Mouse (Mus musculus) T-helper 17 cell (primary cell): ENCODE data around the gene Pip4k2a.

ENCODE experiments used
- in situ Hi-C, 2 experiments: fragments of 300-600 bp; cut with MboI, MseI; formaldehyde crosslinking; loops; 1 replicate in 1 of 2; 2 replicates in 1 of 2; pipeline ENCODE4 v1.15.1; 2025; ENCODE audit warnings: high pct_unique_total_duplicates in 2 of 2

Pip4k2a gene

DNA sequence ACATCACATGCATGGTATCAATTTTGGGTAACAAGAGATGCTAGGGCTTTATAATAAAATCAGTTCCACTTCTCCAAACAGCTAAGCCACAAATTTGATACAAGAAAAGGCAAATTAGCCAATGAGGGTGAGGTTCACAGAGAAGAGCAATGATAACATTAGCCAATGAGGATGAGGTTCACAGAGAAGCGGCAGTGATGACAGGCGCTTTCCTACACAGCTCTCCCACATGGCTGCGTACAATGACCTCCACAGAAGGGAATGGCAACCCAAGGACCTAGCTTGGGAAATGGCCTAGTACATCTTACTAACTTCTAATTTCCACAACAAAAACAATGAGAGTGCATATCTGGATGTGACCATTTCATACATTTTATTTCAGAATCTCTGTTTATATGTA is 140.0 kb downstream of the Pip4k2a start:
- in situ Hi-C loops, result loop anchor here in 1 of 2 experiments (5.0 kb wide), 1 partner anchor 479 kb away; no protein-coding TSS in a partner anchor

DNA sequence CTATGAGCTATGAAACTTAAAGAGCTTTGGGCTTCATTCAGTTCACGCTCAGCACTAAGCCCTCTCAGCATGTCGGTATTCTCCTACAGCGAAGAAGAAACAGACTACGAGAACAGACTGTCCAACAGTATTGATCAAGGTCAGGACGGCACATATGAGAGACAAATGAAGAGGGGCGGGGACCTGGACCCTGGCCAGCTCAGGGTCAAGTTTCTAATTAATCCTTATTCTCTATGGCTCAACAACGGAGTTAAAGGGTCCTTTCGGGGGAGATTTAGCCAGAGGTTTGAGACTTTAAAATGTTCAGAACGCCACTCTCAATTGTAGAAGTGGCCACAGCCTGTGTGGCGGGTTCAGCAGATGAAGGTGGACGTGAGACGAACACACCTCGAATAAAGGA is 141.5 kb downstream of the Pip4k2a start:
- in situ Hi-C loops, result loop anchor here in 1 of 2 experiments (5.0 kb wide), 1 partner anchor 481 kb away; no protein-coding TSS in a partner anchor

DNA sequence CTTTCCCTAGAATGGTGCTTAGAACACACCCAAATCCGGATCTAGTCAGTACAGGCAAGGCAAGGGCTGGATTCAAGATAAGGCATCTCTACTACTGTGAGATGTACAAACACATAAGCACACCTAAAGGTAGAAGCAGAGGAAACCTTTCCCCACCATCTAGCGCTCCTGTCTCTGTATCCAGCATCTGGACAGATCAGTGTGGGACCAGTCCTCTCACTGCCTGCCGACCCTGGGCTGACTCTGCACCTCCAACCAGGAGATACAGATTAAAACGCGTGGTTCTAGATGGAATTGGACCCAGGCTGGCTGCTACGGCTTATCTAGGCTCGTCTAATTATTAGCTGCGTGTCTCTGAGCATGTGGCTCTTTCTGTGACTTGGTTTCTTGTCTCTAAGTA is 142.7 kb downstream of the Pip4k2a start:
- in situ Hi-C loops, result loop anchor here in 1 of 2 experiments (5.0 kb wide), 1 partner anchor 482 kb away; no protein-coding TSS in a partner anchor

DNA sequence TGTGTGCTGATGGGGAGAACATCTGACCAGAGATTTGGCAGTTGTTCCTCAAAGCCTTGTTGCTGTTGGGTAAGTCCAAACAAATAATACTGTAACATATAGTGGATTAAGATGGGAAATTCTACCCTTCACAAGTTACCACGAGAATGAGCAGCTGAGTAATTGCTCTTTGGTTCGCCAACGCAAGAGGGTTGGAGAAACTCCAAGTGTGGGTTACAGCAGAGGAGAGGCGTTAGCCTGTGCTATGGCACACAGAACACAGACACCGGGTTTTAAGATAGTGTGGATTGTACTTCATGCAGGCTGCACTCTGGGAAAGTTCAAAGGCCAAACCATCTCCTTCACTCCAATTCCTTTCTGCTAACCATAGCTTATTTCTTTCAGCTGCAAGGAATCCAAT is 144.6 kb downstream of the Pip4k2a start:
- in situ Hi-C loops, result no loop called here

DNA sequence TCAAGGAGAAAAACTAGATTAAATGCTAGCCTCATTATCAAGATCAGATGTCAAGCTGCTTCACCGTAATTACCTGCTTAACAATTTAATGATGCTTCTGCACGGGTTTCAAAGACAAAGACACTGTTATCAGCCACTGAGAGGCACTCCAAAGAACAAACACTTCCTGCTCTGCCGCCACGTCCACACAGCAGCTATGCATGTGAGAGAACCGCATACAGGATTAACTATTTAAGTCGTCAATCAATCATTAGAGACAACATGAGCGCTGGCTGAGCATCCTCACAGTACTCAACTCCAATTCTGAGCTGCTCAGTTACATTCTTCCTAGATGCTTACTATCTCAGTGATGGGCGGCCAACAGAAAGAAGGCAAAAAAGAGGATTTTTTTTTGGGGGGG is 147.3 kb downstream of the Pip4k2a start:
- in situ Hi-C loops, result no loop called here

DNA sequence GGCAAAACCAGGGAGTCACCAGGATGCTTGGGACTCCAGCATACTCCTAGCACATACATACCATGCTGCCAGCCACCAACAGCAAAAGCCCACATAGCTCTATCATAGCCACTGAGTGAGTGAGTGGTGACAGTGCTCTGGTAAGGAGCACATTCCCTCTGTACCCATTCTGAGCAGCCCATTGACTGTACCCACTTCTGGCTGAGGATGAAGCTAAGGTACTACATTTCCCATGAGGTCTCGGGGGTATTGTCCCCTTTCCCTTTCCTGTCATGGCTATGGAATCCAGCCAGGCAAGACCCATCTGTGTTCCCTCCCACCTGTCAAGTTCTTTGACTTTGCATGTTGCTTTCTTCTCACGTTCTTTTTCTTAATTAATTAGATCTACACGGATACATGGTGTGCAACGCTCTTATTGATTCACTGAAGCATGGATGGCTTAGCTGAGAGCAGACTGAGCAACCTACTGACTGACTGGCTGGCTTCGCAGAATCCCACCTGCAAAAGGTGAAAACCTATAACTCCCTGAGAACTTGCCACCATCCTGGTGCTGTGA is 149.8 kb downstream of the Pip4k2a start:
- in situ Hi-C loops, result no loop called here

DNA sequence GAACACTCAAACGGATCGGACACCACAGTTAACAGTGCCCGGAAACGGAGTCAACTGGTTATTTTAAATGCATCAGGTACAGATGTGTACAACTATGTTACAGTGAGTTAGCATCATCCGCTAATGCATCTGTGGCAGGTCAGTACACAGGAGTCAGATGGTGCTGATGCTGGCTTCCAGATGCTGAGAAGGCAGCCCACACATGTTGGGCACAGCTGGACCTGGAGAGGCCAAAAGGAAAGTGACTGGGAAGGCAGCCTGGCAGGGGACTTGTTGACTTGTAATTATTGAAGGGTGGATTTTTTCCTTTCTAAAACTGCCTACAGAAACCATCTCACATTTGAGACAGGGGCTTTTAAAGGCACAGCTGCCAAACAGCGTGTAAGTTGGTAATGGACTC is 155.4 kb downstream of the Pip4k2a start:
- in situ Hi-C loops, result no loop called here

DNA sequence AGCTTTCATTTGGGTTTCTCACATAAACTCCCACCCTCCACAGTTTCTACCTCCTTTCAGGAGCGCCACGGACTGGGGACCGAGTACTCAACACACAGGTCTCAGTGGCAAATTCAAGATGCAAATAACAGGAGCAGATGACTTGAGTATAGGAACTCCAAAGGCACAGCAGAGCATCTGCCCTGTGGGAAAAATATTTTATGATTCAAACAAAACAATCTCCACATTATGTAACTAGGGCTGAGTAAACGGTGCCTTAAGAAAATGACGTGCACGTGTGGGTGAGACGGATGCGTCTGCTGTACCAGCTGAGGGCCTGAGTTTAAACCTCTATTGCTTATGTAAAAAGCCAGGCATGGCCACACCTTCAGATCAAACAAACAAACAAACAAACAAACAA is 156.9 kb downstream of the Pip4k2a start:
- in situ Hi-C loops, result no loop called here

DNA sequence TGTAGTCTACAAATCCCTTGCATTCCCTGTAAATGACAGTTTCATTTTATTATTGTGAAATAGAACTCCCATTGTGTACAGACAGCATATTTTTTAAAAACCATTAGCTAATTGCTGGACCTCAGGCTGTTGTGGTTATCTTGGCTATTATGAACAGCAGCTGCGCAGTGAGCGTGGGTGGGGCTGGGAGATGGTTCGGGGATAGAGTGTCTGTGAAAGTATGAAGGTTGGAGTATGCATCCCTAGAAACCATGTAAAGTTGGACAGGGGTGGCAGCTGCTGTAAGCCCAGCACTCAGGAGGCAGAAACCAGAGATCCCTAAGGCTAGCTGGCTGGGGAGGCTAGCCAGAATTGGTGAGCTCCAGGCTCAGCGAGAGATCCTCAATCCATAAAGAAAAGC is 158.4 kb downstream of the Pip4k2a start:
- in situ Hi-C loops, result no loop called here

DNA sequence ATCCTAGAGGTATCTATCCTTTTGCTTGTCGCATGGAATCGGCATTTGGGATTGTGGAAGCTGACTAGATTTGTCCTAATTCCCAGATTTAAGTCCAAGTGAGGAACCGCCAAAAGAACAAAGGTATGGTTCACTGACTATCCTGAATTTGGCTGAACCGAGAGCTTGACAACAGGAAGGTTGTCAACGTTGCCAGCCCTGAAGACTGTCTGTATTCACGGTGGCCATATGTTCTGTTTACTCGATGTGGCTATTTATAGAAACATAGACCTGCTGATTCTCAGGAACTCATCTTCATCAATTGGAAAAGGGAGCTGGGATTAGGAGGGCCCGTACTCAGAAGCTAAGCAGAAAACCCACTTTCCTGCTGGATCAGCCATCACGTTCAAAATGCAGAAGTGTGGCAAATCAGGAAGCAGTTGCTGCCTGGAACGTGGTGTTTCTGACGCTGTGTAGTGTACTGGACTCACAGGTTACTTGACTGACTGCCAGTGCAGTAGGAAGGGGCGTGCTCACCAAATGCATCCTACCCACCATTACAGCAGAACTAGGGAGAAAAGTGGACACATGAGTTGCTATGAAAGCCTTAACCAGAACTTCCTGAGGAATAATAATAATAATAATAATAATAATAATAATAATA is 162.5 kb downstream of the Pip4k2a start:
- in situ Hi-C loops, result no loop called here

DNA sequence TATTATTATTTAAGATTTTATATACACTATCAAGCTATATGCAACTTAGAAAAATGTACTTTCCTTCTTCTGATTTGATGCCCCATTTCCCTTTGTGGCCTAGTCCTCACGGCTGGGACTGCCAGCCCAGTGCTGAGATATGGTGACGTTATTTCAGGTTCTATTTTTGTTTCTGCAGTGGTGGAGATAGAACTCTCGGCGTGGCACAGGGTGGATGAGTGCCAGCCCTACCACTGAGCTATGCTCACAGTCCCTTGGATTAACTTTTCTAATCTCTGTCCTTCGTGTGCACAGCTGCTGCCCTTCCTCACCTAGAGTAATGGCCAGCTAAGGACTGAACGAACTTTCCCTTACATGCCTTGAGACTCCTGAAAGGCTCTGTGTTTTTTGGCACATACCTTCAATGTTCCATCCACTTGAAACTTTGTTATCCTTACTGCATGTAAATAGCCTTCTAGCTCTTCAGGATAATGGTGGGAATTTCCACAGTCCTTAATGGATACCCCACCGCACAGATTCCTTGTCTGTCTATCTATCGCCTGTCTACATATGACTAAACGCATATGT is 164.8 kb downstream of the Pip4k2a start:
- in situ Hi-C loops, result no loop called here

DNA sequence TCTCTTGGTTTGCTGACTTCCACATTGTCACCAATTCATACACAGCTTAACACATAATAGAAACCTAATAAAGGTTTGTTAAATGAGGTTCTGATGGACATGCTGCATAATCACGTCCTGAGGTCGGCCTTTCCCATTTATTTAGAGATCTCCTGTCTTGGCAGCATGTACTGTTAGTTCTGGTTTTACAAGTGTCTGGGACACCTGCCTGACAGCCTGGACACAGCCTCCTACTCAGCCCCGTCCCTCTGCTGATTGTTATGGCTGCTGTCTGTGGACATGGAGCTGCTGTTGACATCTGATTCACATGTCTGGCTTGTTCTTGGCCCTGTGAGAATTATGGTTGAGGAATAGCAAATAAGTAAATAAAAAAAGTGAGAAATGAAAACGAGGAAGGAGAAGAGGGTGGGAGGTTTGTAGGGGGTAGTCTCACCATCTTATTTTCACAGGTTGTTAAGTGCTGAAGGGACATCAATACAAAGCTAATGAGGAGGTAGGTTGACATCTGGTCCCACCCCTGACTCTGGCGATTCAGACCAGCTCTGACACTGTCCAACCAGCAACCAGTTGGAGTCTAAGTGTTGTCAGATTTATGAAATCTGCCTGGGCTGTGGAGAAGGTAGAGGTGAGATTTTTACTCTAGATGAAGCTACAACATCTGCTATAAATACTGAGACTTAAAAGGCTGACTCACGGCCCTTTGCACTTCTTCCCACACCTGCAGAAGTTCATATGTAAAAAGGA is 166.7 kb downstream of the Pip4k2a start:
- in situ Hi-C loops, result no loop called here

DNA sequence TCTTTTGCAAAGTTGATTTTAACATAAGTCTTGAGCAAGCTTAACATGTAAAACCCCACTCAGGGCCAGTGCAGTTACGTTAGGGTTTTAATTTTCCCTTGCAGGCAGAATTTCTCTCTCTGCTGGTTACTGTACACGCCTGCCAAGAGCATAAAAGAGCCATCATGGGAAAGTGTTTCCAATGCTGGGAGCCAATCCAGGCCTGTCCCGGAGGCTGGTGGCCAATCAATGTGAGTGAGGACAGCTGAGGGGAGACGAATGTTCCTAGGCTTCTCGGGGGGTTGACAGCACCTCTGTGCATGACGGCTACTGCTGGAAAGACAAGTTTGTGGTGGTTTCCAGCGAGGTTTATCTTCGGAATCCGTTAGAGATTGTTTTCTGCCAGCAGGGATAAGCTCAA is 175.2 kb downstream of the Pip4k2a start:
- in situ Hi-C loops, result no loop called here

DNA sequence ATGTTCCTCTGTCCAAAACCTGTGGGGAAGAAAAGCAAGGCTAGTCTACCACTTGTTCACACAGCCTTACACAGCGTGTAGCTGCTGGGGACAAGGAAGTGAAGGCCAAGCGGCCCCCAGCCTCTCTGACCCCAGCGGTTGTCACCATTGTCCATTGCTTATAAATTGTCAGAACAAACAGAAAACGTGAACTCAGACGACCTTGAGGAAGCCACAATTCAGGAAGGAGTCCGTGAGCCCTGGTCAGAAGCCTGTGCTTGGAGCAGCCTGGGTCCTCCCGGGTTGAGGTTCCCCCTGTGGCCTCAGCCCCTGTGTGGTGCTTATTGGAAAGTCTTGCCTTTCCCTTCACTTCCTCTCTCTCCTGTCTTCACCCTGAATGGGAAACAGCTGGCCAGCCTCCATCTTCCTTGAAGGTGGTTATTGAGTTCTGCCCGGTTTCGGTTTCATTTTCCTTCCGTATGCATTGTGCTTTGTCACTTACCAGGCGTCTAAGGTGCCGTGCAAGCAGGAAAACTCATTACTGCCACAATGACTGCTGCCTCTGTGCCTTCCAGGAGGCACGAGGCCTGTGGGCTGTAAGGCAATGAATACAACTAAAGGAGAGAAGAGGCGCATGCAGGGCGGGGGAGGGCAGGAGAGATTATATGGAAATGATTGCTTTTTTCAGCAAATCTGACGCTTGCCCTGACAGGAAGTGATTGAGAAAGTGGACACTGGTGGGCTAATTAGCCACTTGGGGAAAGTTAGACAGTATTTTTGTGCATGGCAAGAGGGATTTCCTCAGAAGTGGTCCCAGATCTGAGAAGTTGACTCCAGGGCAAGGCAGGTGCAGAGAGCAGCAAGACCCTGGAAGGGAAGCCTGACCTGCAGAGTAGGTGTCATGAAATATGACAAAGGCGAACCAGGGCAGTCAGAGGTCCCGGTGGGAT is 176.2 kb downstream of the Pip4k2a start:
- in situ Hi-C loops, result no loop called here

DNA sequence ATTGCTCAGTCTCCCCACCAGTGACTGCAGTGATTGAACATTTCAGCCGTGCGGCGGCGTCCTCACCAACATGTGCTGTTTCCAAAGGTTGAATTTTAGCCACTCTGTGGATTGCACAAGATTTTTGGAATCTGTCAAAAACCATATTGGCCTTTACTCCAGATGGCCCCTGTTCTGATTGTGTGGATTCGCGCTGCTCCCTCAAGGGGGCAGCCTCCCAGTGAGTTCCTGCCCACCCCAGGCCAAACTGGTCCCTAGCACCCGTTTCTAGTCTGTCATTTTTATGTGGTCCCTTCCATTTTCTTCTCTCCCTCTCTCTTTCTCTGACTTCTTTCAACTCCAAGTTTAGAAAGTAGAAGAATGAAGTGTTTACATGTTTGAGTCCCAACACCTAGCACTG is 178.4 kb downstream of the Pip4k2a start:
- in situ Hi-C loops, result no loop called here

DNA sequence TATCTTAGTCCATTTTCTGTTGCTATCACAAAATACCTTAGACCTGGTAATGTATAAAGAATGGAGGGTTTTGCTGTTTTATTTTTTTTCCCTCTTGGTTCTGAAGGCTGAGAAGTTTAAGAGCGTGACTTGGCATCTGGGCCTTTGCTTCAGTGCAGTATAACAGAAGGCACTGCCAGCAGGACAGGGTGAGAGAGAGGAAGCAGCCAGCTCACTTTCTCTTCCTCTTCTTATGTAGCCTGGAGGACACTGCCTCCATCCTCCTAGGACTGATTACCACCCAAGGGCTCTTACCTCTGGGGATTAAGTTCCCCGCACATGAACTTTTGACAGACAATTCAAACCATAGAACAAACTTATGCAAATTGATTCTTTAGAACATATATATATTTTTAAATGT is 181.9 kb downstream of the Pip4k2a start:
- in situ Hi-C loops, result no loop called here

DNA sequence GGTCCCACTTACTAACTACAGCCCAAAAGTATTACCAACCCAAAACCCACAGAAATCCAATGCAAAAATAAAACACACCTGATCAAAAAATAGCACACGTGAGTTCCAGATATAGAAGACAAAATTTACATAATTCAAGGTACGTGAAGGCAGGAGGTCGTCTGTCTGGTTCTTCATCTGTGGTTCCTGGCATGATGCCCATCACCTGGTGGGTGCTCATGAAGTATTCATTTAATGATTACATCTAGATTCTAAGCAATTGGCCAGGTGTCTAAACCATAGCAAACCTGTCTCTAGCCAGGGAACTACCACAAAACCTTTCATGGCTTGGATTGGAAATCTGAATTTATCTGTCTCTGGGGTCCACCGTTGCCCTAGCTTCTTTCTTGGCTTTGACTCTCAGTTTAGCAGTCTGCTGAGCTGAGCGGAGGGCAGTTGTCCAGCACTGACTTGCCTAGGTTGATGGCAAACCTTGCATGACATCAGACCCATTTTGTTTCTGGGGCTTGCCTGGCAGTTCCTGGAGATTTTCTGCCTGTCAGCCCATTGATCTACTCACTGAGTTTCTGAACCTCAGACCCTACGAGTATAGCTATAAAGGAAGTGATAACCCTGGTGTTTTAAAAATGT is 182.5 kb downstream of the Pip4k2a start:
- in situ Hi-C loops, result no loop called here

DNA sequence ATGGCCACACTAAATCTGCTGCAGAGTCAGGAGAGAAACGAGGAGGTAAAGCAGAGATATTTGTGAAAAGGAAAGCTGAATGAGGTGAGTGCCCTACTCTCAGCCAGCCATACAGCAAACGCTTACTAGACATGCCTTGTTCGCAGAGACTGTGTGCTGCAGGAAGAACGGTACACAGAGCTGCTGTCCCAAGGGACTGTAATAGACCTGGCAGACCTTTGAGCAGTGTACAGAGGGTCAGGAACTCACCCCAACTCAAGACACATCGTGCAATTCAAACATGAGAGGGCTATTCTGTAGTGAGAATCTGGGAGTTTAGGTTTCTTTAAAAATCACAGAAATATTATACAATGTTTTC is 183.5 kb downstream of the Pip4k2a start:
- in situ Hi-C loops, result no loop called here

DNA sequence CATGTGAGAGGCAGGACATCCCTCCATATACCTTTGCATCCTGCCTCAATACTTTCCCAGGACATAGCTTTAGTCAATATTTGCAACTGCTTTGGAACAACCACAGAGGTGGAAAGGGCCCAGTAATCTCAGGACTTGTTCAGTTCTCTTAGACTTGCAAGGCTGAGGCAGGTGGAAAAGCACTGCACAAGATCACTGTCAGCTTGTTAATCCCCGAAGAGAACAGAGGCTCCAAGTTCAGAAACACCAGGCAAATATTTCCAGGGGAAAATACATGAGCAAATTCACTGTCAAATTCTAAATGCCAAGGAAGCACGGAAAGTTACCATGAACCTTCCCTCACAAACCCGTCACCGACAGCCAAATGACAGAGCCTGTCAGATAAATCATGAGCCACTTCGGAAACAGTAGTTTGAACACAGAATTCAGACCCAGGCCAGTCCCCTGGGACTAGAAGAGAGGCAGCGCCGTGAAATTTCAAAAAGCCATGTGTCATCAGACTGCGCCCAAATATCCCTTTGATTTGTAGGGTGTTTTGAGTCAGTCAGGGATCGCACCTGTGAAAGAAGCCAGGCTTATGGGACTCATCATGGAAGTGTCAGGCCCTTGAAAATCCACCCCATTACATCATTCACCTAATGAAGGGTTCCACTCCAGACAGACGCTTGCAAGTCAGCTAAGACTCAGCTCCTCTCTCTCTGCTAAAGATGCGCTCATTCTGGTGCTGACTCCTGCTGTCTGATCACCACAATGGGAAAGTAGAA is 184.1 kb downstream of the Pip4k2a start:
- in situ Hi-C loops, result no loop called here

DNA sequence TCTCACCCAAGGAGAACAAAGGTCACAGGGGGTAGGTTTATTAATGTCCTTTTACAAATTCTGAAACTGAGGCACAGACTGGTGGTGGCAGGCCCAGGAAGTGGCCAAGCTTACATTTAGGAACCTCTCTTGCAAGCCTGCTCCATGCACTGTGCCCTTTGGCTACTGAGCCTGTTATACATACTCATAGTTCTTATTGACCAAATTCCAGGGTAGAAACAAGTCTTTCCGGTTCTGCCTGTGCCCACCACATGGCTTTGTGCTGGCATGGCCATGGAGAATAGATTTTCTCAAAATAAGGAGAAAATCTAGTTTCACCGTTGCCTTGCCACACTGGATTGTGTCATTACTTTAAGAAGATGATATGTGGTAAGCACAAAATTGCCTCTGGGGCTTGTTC is 190.0 kb downstream of the Pip4k2a start:
- in situ Hi-C loops, result loop anchor here in 1 of 2 experiments (10.0 kb wide), 1 partner anchor 1233 kb away; no protein-coding TSS in a partner anchor
